Mouse (Mus musculus): ENCODE measurements around the gene Tfb1m. TPM values are rescaled to one million over a fixed set of nuclear protein-coding genes. Genes with fewer than 3 reads are reported as not detected.

Tfb1m gene
- polyA plus RNA-seq (2014; fragmentation: Nextera tagmentation; extraction: Ambion mirVana), result 21.0 and 23.9 TPM in 2 replicates

DNA sequence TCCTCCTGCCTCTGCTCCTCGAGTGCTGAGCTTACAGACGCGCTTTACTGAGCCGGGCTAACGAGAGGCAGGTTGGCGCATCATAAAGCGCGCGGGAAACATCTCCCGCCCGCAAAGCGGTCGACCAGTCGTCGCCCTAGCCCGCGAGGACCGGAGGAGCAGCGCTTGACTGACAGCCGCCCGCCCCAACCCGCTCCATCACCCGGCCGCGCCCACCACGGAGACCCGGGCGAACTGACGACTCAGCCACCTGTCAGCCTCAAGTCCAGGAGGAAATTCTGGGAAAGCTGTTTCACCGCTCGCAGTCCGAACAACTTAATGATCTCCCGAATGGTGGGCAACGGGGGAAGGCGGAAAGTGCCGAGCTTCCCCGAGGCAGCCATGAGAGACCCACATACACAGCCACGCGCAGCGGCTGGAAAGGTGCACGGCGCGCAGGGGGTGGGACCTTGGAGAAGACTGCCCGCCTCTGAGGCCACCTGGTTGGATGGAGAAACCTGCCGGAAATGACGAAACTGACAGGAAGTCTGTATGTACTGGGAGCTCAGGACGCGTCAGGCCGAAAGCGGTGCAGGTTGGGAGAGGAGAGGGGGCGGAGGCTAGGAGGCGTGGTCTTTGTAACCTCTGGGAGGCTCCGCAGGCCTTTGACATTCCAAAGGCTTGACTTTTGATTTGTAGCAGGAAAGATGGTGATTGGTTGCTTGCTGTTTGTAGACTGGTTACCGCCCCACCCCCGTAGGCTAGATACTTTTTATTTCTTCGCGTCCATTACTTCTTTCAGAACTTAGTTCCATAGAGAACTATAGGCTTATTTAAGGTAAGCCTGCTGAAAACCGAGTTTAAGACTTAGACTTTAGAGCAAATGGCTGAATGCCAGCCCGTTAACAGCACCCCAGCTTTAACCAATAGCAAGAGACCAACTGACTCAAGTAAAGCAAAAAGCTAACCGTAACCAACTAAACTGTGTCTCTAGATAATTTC lies at the start of gene Tfb1m:
Tfb1m (minus strand) TSS at position 451 of the 981 bp plus-strand sequence.
- Histone ChIP-seq H3K4me1 (ENCODE audit: control insufficient read depth, insufficient read depth, low read length) (no peaks in the 10 kb centered on the region), H3K4me2 (ENCODE audit: low read depth) (peak within 1 kb of the TSS; percentile 50), H3K4me3 (ENCODE audit: low read depth, low read length) (peak within 1 kb of the TSS; percentile 59), H3K36me3 (ENCODE audit: control insufficient read depth, insufficient read depth, low read length) (no peaks in the 10 kb centered on the region), H3K27ac (ENCODE audit: low read depth, low read length) (peak within 1 kb of the TSS; percentile 60), H3K9ac (ENCODE audit: low read length) (peak within 1 kb of the TSS; percentile 46), H3K27me3 (ENCODE audit: control insufficient read depth, insufficient read depth, low read length) (no peaks in the 10 kb centered on the region), H3K9me3 (ENCODE audit: control insufficient read depth, low read length) (no peaks in the 10 kb centered on the region)
- under 1% methylated on average over 60 of the region's 60 CpGs for WGBS
- ATAC-seq (ENCODE audit: insufficient read depth, low FRiP score, low TSS enrichment) (peak; percentile 100), DNase-seq (ENCODE audit: low spot score) (peak; percentile 97)

DNA sequence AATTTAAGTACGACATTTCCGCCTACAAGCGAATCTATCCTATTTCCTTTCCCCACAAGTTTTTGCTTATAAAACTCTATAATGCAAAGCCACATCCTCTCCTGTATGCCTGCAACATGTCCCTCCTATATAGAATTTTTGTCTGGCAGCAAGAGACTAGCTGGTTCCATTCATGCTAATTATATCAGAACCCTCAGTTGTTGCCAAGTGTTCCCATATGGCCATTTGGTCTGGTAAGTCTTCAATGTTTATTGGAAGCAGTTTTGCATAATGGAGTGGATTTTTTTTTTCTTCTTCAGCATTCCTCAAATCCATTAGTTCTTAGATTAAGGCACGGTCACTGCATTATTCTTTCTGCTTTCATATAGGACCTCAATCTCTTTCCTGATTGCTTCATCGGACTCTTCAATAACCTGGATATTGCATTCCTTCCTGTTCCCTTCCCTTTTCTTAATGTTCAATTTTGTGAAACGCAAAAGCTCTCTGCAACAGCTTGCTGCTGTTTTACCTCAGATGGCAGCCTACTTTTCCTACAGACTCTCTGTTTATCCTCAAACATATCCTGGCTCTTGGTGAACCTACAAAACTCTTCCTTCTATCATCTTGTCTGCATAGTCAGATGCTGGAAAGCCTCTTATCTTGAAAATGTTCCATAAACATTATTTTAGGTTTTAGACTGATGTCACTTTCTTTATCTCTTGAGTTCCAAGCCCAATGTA lies 45.5 kb upstream of the Tfb1m start:
- ATAC-seq (ENCODE audit: insufficient read depth, low FRiP score, low TSS enrichment) (no peak), DNase-seq (ENCODE audit: low spot score) (no peak)
- Histone ChIP-seq H3K4me1 (ENCODE audit: control insufficient read depth, insufficient read depth, low read length) (no peaks in the 10 kb centered on the region), H3K9ac (ENCODE audit: low read length) (no peak overlapping the region), H3K36me3 (ENCODE audit: control insufficient read depth, insufficient read depth, low read length) (no peaks in the 10 kb centered on the region), H3K9me3 (ENCODE audit: control insufficient read depth, low read length) (no peaks in the 10 kb centered on the region), H3K27me3 (ENCODE audit: control insufficient read depth, insufficient read depth, low read length) (no peaks in the 10 kb centered on the region), H3K4me3 (ENCODE audit: low read depth, low read length) (no peak overlapping the region), H3K27ac (ENCODE audit: low read depth, low read length) (no peak overlapping the region), H3K4me2 (ENCODE audit: low read depth) (no peak overlapping the region)
- 94% methylated on average over 6 of the region's 6 CpGs for WGBS

DNA sequence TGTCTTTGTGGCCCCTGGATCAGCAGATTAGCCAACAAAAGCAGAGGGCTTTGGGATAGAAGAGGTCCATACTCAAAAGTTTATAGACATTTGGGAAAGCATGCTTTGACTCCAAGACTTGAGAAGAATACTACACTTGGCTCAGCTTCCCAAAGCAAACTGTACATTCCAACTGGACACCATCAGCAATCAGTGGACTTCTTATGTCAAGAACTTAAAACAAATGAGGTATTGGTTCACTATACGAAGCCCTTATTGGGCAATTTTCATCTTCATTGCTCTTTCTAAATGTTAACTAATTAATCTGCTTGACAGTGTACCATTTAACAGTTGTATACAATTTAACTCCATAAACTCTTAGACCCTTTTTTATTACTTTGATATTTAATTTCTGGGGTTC lies 40.8 kb upstream of the Tfb1m start:
- no peak overlapping the region for H3K4me3 ChIP-seq (ENCODE audit: low read depth, low read length)
- 69% methylated on average over 1 of the region's 1 CpGs for WGBS
- DNase-seq (ENCODE audit: low spot score) (no peak), ATAC-seq (ENCODE audit: insufficient read depth, low FRiP score, low TSS enrichment) (no peak)
- H3K27ac ChIP-seq (ENCODE audit: low read depth, low read length), result no peak overlapping the region
- H3K4me2 ChIP-seq (ENCODE audit: low read depth), result no peak overlapping the region
- H3K9me3 ChIP-seq (ENCODE audit: control insufficient read depth, low read length), result no peaks in the 10 kb centered on the region
- H3K4me1 ChIP-seq (ENCODE audit: control insufficient read depth, insufficient read depth, low read length), result no peaks in the 10 kb centered on the region
- H3K36me3 ChIP-seq (ENCODE audit: control insufficient read depth, insufficient read depth, low read length), result no peaks in the 10 kb centered on the region
- H3K27me3 ChIP-seq (ENCODE audit: control insufficient read depth, insufficient read depth, low read length), result no peaks in the 10 kb centered on the region
- H3K9ac ChIP-seq (ENCODE audit: low read length), result no peak overlapping the region

DNA sequence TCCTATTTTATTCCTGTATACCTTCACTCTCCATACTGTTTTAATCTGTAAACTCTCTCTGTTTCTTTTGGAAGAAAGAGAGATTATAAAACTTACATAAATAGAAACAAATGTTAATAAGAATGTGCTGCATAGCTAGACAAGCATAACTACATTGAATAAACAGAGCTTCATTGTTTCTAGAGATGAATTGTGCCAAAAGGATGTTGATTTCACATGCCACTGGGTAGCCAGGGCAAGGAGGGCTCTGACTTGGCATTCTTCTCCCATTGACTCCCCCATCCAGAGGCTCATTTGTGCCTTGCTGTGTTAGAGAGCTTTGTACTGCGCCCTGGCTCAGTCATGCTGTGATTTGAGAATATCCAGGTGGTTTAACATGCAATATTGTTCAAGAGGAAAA lies 40.3 kb upstream of the Tfb1m start:
- H3K27me3 ChIP-seq (ENCODE audit: control insufficient read depth, insufficient read depth, low read length), result no peaks in the 10 kb centered on the region
- ATAC-seq (ENCODE audit: insufficient read depth, low FRiP score, low TSS enrichment), result no peak
- no peaks in the 10 kb centered on the region for H3K9me3 ChIP-seq (ENCODE audit: control insufficient read depth, low read length)
- no peak overlapping the region for H3K4me2 ChIP-seq (ENCODE audit: low read depth)
- H3K36me3 ChIP-seq (ENCODE audit: control insufficient read depth, insufficient read depth, low read length), result no peaks in the 10 kb centered on the region
- 81% methylated on average over 1 of the region's 1 CpGs for WGBS
- no peak overlapping the region for H3K9ac ChIP-seq (ENCODE audit: low read length)
- H3K4me1 ChIP-seq (ENCODE audit: control insufficient read depth, insufficient read depth, low read length), result no peaks in the 10 kb centered on the region
- DNase-seq (ENCODE audit: low spot score), result no peak
- H3K27ac ChIP-seq (ENCODE audit: low read depth, low read length), result no peak overlapping the region
- no peak overlapping the region for H3K4me3 ChIP-seq (ENCODE audit: low read depth, low read length)

DNA sequence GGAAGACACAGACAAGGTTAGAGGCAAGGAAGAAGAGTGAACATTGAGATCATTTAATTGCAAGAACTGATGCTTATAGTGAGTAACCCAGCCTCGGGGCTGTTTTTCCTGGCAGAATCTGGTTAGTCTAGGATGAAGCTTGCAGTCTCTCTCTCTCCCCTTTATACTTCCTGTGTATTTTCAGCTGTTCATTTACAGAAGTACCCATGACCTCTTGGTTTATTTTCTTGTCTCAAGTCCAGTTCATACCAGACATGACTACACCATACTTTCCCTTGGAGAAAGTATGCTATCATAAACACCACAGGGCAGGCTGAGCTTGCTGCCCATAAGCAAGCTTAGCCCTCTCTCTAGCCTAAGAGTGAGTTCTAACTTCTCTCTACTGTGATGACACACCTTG lies 39.5 kb upstream of the Tfb1m start:
- no peak overlapping the region for H3K4me2 ChIP-seq (ENCODE audit: low read depth)
- H3K27me3 ChIP-seq (ENCODE audit: control insufficient read depth, insufficient read depth, low read length), result no peaks in the 10 kb centered on the region
- H3K9me3 ChIP-seq (ENCODE audit: control insufficient read depth, low read length), result no peaks in the 10 kb centered on the region
- DNase-seq (ENCODE audit: low spot score) (no peak), ATAC-seq (ENCODE audit: insufficient read depth, low FRiP score, low TSS enrichment) (no peak)
- H3K36me3 ChIP-seq (ENCODE audit: control insufficient read depth, insufficient read depth, low read length), result no peaks in the 10 kb centered on the region
- H3K4me1 ChIP-seq (ENCODE audit: control insufficient read depth, insufficient read depth, low read length), result no peaks in the 10 kb centered on the region
- 79% methylated on average over 1 of the region's 1 CpGs for WGBS
- no peak overlapping the region for H3K4me3 ChIP-seq (ENCODE audit: low read depth, low read length)
- H3K27ac ChIP-seq (ENCODE audit: low read depth, low read length), result no peak overlapping the region
- no peak overlapping the region for H3K9ac ChIP-seq (ENCODE audit: low read length)

DNA sequence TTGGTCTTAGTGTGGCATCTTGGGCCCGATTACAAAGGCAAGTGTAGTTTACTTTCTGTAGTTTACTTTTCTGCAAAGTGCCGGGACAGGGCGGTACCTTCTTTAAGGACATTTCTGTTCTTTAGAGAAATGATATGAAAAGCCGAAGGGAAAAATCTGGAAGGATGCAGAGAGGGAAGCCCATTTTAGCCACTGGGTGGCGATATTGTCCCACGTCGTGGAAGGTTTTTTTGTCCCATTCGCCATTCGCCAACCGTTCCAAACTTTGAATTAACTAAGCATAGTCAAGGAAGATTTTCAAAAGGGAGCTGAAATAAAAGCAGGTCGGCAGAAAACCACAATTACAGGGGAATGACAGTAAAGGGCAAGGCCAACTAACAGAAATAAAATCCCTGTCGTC lies 13.3 kb upstream of the Tfb1m start:
- Histone ChIP-seq H3K4me1 (ENCODE audit: control insufficient read depth, insufficient read depth, low read length) (no peaks in the 10 kb centered on the region), H3K4me2 (ENCODE audit: low read depth) (no peak overlapping the region), H3K9me3 (ENCODE audit: control insufficient read depth, low read length) (no peaks in the 10 kb centered on the region), H3K27ac (ENCODE audit: low read depth, low read length) (no peak overlapping the region), H3K27me3 (ENCODE audit: control insufficient read depth, insufficient read depth, low read length) (no peaks in the 10 kb centered on the region), H3K36me3 (ENCODE audit: control insufficient read depth, insufficient read depth, low read length) (no peaks in the 10 kb centered on the region), H3K4me3 (ENCODE audit: low read depth, low read length) (no peak overlapping the region), H3K9ac (ENCODE audit: low read length) (no peak overlapping the region)
- 9% methylated on average over 12 of the region's 12 CpGs for WGBS
- ATAC-seq (ENCODE audit: insufficient read depth, low FRiP score, low TSS enrichment), result peak; percentile 4; the same call in 1 of the 2 replicates
- DNase-seq (ENCODE audit: low spot score), result peak; percentile 78

DNA sequence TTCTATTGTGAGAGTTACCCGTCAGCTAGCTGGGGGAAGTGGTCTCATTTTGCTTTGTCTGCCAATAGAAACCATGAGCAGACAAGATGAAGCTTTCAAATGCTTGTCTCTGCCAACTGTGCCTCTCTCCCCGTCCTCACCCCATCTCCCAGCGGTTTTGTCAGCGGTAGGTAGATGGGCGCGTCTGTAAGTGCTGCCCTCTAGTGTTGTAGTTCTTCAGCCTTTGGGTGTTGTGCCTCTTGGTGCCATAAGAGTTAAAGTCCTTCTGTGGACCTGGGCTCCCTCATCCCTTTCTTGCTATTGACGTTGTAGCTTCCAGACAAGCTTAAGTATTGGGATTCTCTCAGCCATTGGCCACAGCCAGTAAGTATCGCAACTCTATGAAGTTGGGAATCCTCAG lies 4.8 kb upstream of the Tfb1m start:
- ATAC-seq (ENCODE audit: insufficient read depth, low FRiP score, low TSS enrichment), result no peak
- Histone ChIP-seq H3K9ac (ENCODE audit: low read length) (no peak overlapping the region), H3K27me3 (ENCODE audit: control insufficient read depth, insufficient read depth, low read length) (no peaks in the 10 kb centered on the region), H3K4me2 (ENCODE audit: low read depth) (no peak overlapping the region), H3K27ac (ENCODE audit: low read depth, low read length) (no peak overlapping the region), H3K9me3 (ENCODE audit: control insufficient read depth, low read length) (no peaks in the 10 kb centered on the region), H3K4me3 (ENCODE audit: low read depth, low read length) (no peak overlapping the region), H3K4me1 (ENCODE audit: control insufficient read depth, insufficient read depth, low read length) (no peaks in the 10 kb centered on the region), H3K36me3 (ENCODE audit: control insufficient read depth, insufficient read depth, low read length) (no peaks in the 10 kb centered on the region)
- DNase-seq (ENCODE audit: low spot score), result no peak
- WGBS, result 51% methylated on average over 8 of the region's 8 CpGs

DNA sequence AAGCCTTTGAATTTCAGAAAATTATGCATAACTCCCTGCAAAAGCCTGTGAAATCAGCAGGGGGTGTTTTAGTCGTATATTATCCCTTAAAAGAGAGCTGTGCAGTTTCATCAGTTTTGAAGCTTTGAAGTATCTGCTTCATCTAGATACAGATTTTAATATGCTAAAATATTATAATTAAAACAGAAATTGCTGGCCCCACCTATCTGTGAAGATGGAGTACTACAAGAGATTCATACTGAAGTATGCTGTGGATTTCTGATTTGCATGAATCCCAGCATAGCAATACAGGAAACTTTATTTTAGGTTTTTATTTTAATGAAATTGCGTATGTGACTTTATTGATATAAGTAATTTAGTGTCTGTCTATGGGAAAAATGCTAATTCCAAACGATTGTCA lies 3.0 kb upstream of the Tfb1m start:
- ATAC-seq (ENCODE audit: insufficient read depth, low FRiP score, low TSS enrichment) (no peak), DNase-seq (ENCODE audit: low spot score) (no peak)
- Histone ChIP-seq H3K27me3 (ENCODE audit: control insufficient read depth, insufficient read depth, low read length) (no peaks in the 10 kb centered on the region), H3K36me3 (ENCODE audit: control insufficient read depth, insufficient read depth, low read length) (no peaks in the 10 kb centered on the region), H3K4me3 (ENCODE audit: low read depth, low read length) (no peak overlapping the region), H3K27ac (ENCODE audit: low read depth, low read length) (no peak overlapping the region), H3K9me3 (ENCODE audit: control insufficient read depth, low read length) (no peaks in the 10 kb centered on the region), H3K4me1 (ENCODE audit: control insufficient read depth, insufficient read depth, low read length) (no peaks in the 10 kb centered on the region), H3K9ac (ENCODE audit: low read length) (no peak overlapping the region), H3K4me2 (ENCODE audit: low read depth) (no peak overlapping the region)
- WGBS, result 79% methylated on average over 3 of the region's 3 CpGs

All from neural tube, embryonic 11.5 days (tissue).